Mouse (Mus musculus) CH12.LX (cell line): Measurements from ENCODE around the gene Myh6. TPM values are rescaled to one million over a fixed set of nuclear protein-coding genes. Genes with fewer than 3 reads are reported as not detected.

Experiments
- DNase-seq: peaks from one replicate; pipeline ENCODE4 v3.0.0-alpha.2; 2013; ENCODE audit errors: extremely low read depth
- H3K27ac ChIP-seq: 2 replicates; pipeline ENCODE4 v1.5.1; 2012; ENCODE audit warnings: low read depth, mild to moderate bottlenecking, control low read depth, moderate library complexity; ENCODE audit not compliant: insufficient read depth
- H3K27me3 ChIP-seq: replicated peaks from 2 replicates; pipeline ENCODE3; 2012; ENCODE audit warnings: inconsistent platforms
- H3K36me3 ChIP-seq, 2 experiments: replicated peaks in 1 of 2; 2 replicates each; pipeline versions ENCODE3 to v1.6.1; 2012; ENCODE audit warnings: inconsistent platforms in 1 of 2, low read length in 1 of 2, mild to moderate bottlenecking in 1 of 2, mixed read lengths in 1 of 2, moderate library complexity in 1 of 2; ENCODE audit not compliant: control insufficient read depth in 1 of 2, insufficient read depth in 1 of 2
- H3K4me1 ChIP-seq, 2 experiments: 2 replicates each; pipeline ENCODE4 v1.6.1; 2012; ENCODE audit warnings: inconsistent platforms in 1 of 2, moderate library complexity in 1 of 2; ENCODE audit not compliant: insufficient read depth in 2 of 2, control insufficient read depth in 1 of 2
- H3K4me2 ChIP-seq: 2 replicates; pipeline ENCODE4 v1.6.1; 2012; ENCODE audit warnings: low read depth, mild to moderate bottlenecking, control low read depth; ENCODE audit not compliant: poor library complexity, insufficient read depth, severe bottlenecking
- H3K4me3 ChIP-seq, 3 experiments: fragments of 150-350 bp in 1 of 3; sonication (generic) in 1 of 3; replicated peaks in 1 of 3; 2 replicates each; pipeline versions ENCODE3 to v1.5.1; 2011 to 2012; ENCODE audit warnings: low read depth in 2 of 3, low read length in 2 of 3, mild to moderate bottlenecking in 2 of 3, moderate library complexity in 2 of 3, control low read depth in 1 of 3, improper control_type of control experiment in 1 of 3, inconsistent platforms in 1 of 3, mixed read lengths in 1 of 3; ENCODE audit not compliant: poor library complexity in 1 of 3
- H3K79me2 ChIP-seq: replicated peaks from 2 replicates; pipeline ENCODE4 v1.6.1; 2012; ENCODE audit warnings: mild to moderate bottlenecking, moderate library complexity; ENCODE audit not compliant: control insufficient read depth, poor library complexity, insufficient read depth, severe bottlenecking; ENCODE audit errors: extremely low read depth
- H3K9ac ChIP-seq: 2 replicates; pipeline ENCODE4 v1.6.1; 2012; ENCODE audit warnings: low read depth, mild to moderate bottlenecking, control low read depth, moderate library complexity; ENCODE audit not compliant: insufficient read depth
- H3K9me3 ChIP-seq: replicated peaks from 2 replicates; pipeline ENCODE3; 2012; ENCODE audit warnings: low read length, inconsistent platforms, mixed read lengths
- CHD2 ChIP-seq: IDR thresholded peaks from 2 replicates; pipeline ENCODE4 v1.6.1; 2011; ENCODE audit warnings: low read length, improper control_type of control experiment
- JUND ChIP-seq: conservative IDR thresholded peaks from 2 replicates; pipeline ENCODE4 v1.6.1; 2011; ENCODE audit warnings: low read depth, low read length, improper control_type of control experiment
- MAFK ChIP-seq: IDR thresholded peaks from 2 replicates; pipeline ENCODE4 v1.6.1; 2011; ENCODE audit warnings: low read length, improper control_type of control experiment; ENCODE audit not compliant: insufficient replicate concordance
- MAX ChIP-seq: IDR thresholded peaks from 2 replicates; pipeline ENCODE4 v1.6.1; 2011; ENCODE audit warnings: low read length, improper control_type of control experiment
- MXI1 ChIP-seq: IDR thresholded peaks from 2 replicates; pipeline ENCODE4 v1.6.1; 2011; ENCODE audit warnings: mild to moderate bottlenecking, low read depth, low read length, improper control_type of control experiment
- NELFE ChIP-seq: IDR thresholded peaks from 2 replicates; pipeline ENCODE4 v1.6.1; 2011; ENCODE audit warnings: low read depth, low read length, improper control_type of control experiment
- PAX5 ChIP-seq: IDR thresholded peaks from 2 replicates; pipeline ENCODE4 v1.6.1; 2012; ENCODE audit warnings: low read length, inconsistent platforms, mixed read lengths
- POLR2AphosphoS2 ChIP-seq: IDR thresholded peaks from 2 replicates; pipeline ENCODE4 v1.6.1; 2011; ENCODE audit warnings: low read depth, low read length, improper control_type of control experiment
- SMC3 ChIP-seq: IDR thresholded peaks from 2 replicates; pipeline ENCODE4 v1.6.1; 2011; ENCODE audit warnings: low read depth, low read length, improper control_type of control experiment
- USF2 ChIP-seq: conservative IDR thresholded peaks from 2 replicates; pipeline ENCODE4 v1.6.1; 2011; ENCODE audit warnings: low read depth, low read length, improper control_type of control experiment
- ZC3H11A ChIP-seq: IDR thresholded peaks from 2 replicates; pipeline ENCODE4 v1.6.1; 2012; ENCODE audit warnings: low read depth, mild to moderate bottlenecking, inconsistent platforms, low read length, improper control_type of control experiment
- ZKSCAN1 ChIP-seq: IDR thresholded peaks from 2 replicates; pipeline ENCODE4 v1.6.1; 2012; ENCODE audit warnings: low read depth, inconsistent platforms, low read length, improper control_type of control experiment, borderline replicate concordance
- ZMIZ1 ChIP-seq: IDR thresholded peaks from 2 replicates; pipeline ENCODE4 v1.6.1; 2012; ENCODE audit warnings: low read depth, mild to moderate bottlenecking, inconsistent platforms, low read length, improper control_type of control experiment
- dilution Hi-C: fragments of 300-500 bp; cut with MboI; formaldehyde crosslinking; loops from 2 replicates; pipeline ENCODE4 v1.14.3; 2020; ENCODE audit warnings: low sequenced_read_pairs; ENCODE audit not compliant: extremely low pct_unique_long_range_greater_than_20kb, extremely low pct_ligation_motif_present
- in situ Hi-C: fragments of 300-500 bp; cut with MboI; formaldehyde crosslinking; loops from 3 replicates; pipeline ENCODE4 v1.14.3; 2019; ENCODE audit warnings: low sequenced_read_pairs, low pct_ligation_motif_present, low pct_unique_long_range_greater_than_20kb, mixed read lengths
- polyA plus RNA-seq: library from polyadenylated mRNA; unstranded; fragments of >175 nt; gene quantifications from 2 replicates; pipeline ENCODE4 v1.2.1, GENCODE M21; 2012; ENCODE audit warnings: low read depth; ENCODE audit not compliant: insufficient read length
- total RNA-seq, 2 experiments: library from RNA; depleted of rRNA; stranded (reverse); fragments of 300-350 nt in 1 of 2; fragments of >200 nt in 1 of 2; gene quantifications; 2 replicates each; pipeline ENCODE4 v1.2.3; 2012 to 2014

Gene Myh6
- total and polyA plus RNA-seq, 3 experiments: 0.04 to 1.5 (median 0.98) TPM

DNA sequence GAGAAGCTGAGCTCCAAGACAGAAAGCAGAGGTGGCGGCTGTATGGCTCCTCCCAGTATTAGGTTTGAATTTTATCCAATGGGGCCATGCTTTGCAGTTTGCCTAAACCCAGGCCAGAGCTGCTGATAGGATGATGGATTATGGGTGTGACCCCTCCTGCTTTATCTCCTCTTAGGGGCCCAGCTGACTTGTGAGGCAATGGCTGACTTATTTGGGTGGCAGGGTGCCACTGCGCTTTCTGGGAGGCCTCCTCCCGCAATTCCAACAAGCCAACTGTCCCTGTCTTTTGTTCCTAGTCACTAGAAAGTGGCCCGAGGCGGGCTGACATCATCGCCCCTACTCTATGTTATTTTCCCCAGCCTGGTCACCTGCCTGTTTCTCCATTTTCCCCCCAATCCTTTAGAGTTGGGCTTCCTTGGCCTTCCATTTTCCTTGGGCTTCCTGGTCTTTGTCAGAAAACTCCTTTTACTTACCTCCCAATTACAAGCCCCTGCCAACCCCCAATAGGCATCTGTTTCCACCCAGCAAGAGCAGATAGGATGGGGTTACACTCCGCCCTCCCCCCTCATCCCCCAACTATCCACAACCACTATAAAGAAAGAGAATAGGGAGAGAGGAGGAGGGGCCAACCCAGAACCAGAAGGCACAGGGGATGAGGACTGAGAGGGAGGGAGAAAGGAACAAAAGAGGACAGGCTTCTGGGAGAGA lies 41.9 kb downstream of the Myh6 start (continued):
- TF ChIP-seq USF2 (no peak), MAX (no peak)

DNA sequence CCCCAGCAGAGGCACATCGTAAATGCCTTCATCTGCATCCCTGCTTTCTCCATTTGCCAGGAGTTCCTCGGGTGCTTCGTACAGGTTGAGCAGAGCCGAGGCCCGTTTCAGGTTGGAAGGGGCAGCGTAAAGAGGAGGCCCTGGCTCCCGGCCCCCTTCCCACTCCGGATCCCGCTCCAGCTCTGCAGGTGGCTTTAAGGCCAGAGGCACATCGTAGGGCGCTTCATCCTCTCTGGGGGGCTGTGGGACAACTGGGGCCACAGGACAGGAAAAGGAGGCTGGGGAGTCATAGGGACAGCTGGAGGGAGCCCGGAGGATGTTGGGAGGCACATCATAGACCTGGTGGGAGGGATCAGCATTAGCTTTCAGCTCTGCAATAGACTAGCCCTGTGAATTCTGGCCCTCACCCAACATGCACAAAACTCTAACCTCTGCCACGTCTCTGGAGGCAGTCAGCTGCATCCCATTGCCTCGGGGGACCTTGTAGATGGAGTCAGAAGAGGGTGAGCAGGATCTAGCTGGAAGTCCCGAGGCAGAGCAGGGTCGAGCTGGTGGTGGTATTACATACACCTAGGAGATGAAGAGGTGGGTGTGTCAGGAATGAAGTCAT lies 46.5 kb downstream of the Myh6 start:
- Histone ChIP-seq H3K4me1 (peaks cover 0 to 5% of the 10 kb centered on the region in 2 experiments; a peak in 1 of 4 replicates), H3K27ac (no peak overlapping the region), H3K79me2 (no peaks in the 10 kb centered on the region), H3K27me3 (peaks cover 91% of the 10 kb centered on the region), H3K4me2 (no peak overlapping the region), H3K9me3 (no peaks in the 10 kb centered on the region), H3K36me3 (no peaks in the 10 kb centered on the region), H3K9ac (no peak overlapping the region), H3K4me3 (no peak overlapping the region)
- in situ Hi-C loops: no loop called here
- no peak for TF ChIP-seq PAX5
- DNase-seq: no peak
- dilution Hi-C loops: no loop called here

DNA sequence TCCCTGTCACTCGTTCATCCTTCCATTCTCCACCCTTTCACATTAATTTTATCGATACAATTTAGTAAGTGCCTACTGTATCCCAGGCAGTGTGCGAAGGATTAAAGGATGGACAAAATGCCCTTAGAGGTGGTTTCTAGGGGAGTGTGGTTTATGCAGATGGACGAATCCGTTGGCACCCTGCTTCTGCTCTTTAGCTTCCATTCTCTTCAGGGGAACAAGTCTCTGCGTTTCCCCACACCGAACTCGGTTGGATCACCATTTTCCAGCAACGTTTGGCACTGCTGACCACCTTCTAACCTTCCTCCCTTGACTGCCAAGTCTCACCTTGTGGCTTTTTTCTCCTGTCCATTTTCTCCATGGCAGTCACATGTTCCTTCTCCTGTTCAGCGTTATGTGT lies 53.4 kb downstream of the Myh6 start:
- Histone ChIP-seq H3K4me3 (no peak overlapping the region), H3K27me3 (peaks cover 83% of the 10 kb centered on the region), H3K27ac (no peak overlapping the region), H3K4me1 (peaks cover 0 to 4% of the 10 kb centered on the region in 2 experiments; a peak in 2 of 4 replicates), H3K4me2 (no peak overlapping the region), H3K9me3 (no peaks in the 10 kb centered on the region), H3K36me3 (no peaks in the 10 kb centered on the region), H3K79me2 (no peaks in the 10 kb centered on the region), H3K9ac (no peak overlapping the region)
- no peak for DNase-seq
- dilution Hi-C loops: no loop called here
- TF ChIP-seq NELFE: no peak
- no peak for TF ChIP-seq ZC3H11A
- no peak for TF ChIP-seq MXI1
- TF ChIP-seq CHD2: no peak
- no peak for TF ChIP-seq MAFK
- no peak for TF ChIP-seq PAX5
- TF ChIP-seq ZKSCAN1: no peak
- TF ChIP-seq JUND: no peak
- no peak for TF ChIP-seq POLR2AphosphoS2
- no peak for TF ChIP-seq SMC3
- TF ChIP-seq ZMIZ1: no peak
- in situ Hi-C loops: no loop called here
